Mouse (Mus musculus): ENCODE data around the gene Arfrp1. TPM values are rescaled to one million over a fixed set of nuclear protein-coding genes. Genes with fewer than 3 reads are reported as not detected.

The Arfrp1 gene
- polyA plus RNA-seq, 1 experiment from 2014 or later = 32.1 TPM

DNA sequence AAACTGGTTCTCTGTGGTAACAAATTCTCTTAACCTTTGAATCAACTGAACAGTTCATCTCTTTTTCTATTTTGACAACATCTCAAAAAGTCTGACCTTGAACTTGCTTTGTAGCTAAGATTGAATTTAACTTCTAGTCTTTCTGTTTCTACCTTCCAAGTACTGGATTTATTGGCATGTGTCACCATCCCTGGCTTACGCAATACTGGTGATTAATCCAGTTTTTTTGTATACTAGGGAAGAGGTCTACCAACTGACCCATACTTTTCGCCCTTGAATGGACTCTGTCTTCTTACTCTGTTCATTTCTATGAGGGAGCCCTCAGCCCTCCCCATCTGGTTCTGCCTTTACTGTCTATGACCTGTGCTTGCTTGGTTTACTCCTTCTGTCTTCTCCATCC lies 39.1 kb downstream of the Arfrp1 start:
- Histone ChIP-seq H3K4me3 (ENCODE audit: low read depth, low read length) (no peak overlapping the region), H3K4me1 (replicated peaks; ENCODE audit: control insufficient read depth, insufficient read depth, low read length) (no peaks in the 10 kb centered on the region), H3K9me3 (ENCODE audit: control insufficient read depth) (no peaks in the 10 kb centered on the region), H3K9ac (ENCODE audit: low read depth, low read length) (no peak overlapping the region), H3K27me3 (replicated peaks; ENCODE audit: control insufficient read depth, insufficient read depth, low read length) (no peaks in the 10 kb centered on the region), H3K4me2 (replicated peaks; ENCODE audit: low read depth) (no peak overlapping the region), H3K36me3 (ENCODE audit: control insufficient read depth, insufficient read depth) (peaks cover 70% of the 10 kb centered on the region), H3K27ac (ENCODE audit: low read depth, low read length) (no peak overlapping the region)
- TF ChIP-seq CTCF (IDR thresholded peaks at IDR 0.05; ENCODE audit: low read depth) = no peak
- ATAC-seq = no peak
- WGBS = 97% methylated on average over 2 of the region's 2 CpGs

DNA sequence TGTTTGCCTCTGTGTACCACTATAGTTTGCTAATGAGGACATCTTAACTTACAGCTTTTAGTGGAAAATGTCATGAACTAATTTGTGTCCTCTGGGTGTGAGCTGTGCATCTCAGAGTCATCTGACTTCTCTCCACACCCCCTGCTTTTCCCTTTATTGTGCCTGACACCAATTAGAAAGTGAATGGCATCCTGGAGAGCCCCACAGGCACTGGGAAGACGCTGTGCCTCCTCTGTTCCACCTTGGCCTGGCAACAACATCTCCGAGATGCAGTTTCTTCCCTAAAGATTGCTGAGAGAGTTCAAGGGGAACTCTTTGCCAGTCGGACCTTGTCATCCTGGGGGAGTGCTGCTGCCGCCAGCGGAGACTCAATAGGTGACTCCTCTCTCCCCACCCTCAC lies 43.1 kb downstream of the Arfrp1 start:
- WGBS = 82% methylated on average over 5 of the region's 5 CpGs
- Histone ChIP-seq H3K9me3 (ENCODE audit: control insufficient read depth) (no peaks in the 10 kb centered on the region), H3K27me3 (replicated peaks; ENCODE audit: control insufficient read depth, insufficient read depth, low read length) (no peaks in the 10 kb centered on the region), H3K9ac (ENCODE audit: low read depth, low read length) (no peak overlapping the region), H3K36me3 (ENCODE audit: control insufficient read depth, insufficient read depth) (peaks cover 42% of the 10 kb centered on the region), H3K4me3 (ENCODE audit: low read depth, low read length) (no peak overlapping the region), H3K27ac (ENCODE audit: low read depth, low read length) (no peak overlapping the region), H3K4me1 (replicated peaks; ENCODE audit: control insufficient read depth, insufficient read depth, low read length) (0 out of 2 replicates have a peak, but pooled peaks cover 3% of the 10 kb centered on the region), H3K4me2 (replicated peaks; ENCODE audit: low read depth) (no peak overlapping the region)
- TF ChIP-seq CTCF (IDR thresholded peaks at IDR 0.05; ENCODE audit: low read depth) = no peak
- ATAC-seq = no peak

DNA sequence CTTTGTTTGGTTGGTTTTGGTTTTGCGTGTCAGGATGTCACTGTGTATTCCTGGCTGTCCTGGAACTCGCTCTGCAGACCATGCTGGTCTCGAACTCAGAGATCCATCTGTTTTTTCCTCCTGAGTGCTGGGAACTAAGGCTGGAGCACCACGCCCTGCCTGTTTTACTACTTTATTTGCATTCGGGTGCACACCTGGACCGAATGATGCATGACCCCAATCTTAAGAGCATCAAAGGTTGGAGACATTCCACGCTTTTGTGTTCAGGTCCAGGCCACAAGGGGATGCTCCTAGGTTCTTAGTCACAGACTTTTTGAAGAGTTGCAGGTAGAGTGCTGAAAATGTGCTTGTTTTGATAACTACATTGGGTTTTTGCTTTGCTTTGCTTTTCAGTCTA lies 45.1 kb downstream of the Arfrp1 start:
- H3K9ac ChIP-seq (ENCODE audit: low read depth, low read length) = no peak overlapping the region
- H3K27ac ChIP-seq (ENCODE audit: low read depth, low read length) = no peak overlapping the region
- WGBS = 10% methylated on average over 7 of the region's 7 CpGs
- no peaks in the 10 kb centered on the region for H3K9me3 ChIP-seq (ENCODE audit: control insufficient read depth)
- peaks cover 1% of the 10 kb centered on the region for H3K27me3 ChIP-seq (replicated peaks; ENCODE audit: control insufficient read depth, insufficient read depth, low read length)
- peaks cover 28% of the 10 kb centered on the region; the same call in 1 of the 2 replicates for H3K36me3 ChIP-seq (ENCODE audit: control insufficient read depth, insufficient read depth)
- peak overlapping the region; percentile 71 for H3K4me2 ChIP-seq (replicated peaks; ENCODE audit: low read depth)
- 0 out of 2 replicates have a peak, but pooled peaks cover 3% of the 10 kb centered on the region for H3K4me1 ChIP-seq (replicated peaks; ENCODE audit: control insufficient read depth, insufficient read depth, low read length)
- H3K4me3 ChIP-seq (ENCODE audit: low read depth, low read length) = peak overlapping the region; percentile 47
- 0 out of 2 replicates have a peak, but pooled peaks have one; percentile 8 for TF ChIP-seq CTCF (IDR thresholded peaks at IDR 0.05; ENCODE audit: low read depth)
- 0 out of 2 replicates have a peak, but pooled peaks have one; percentile 6 for ATAC-seq

DNA sequence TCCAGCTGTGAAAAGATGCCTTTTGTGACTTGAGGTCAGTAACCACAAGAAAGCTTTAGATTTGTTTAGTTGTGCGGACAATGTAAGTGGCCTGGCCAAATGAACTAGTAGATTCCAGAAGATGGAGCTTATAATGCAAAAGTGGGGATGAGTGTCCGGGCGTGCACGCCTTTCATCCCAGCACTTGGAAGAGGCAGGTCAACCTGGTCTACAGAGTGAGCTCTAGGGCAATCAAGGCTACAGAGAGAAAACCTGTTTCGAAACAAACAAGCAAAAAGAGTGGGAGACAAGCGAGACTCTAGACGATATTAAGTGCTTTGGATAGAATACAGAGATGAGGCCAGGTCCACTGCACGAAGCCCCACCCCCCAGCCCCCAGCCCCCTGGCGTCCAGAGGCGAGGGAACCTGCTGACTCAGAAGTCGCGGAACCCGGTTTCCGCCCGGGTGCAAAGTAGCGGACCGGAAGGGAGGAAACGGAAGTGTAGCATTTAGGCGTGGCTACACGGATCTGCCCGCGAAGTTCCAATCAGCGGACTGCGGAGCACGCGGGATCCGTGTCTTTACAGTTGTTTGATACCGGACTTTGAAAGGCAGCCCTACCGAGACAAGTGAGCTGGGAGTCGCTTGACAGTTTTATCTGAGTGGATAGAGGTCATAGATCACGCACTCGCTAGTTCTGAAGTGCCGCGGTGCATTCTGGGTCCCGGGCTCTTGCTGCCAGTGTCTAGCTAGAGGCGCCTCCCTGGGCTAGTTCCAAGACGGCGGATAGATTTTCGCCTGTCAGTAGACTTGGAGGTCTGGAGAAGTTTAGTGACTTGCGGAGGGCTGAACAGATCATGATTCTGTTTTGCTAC lies 45.7 kb downstream of the Arfrp1 start, which contains the start of gene Rtel1:
Rtel1 (plus strand) TSS at position 492 of the 855 bp plus-strand sequence.
- peak within 1 kb of the TSS; percentile 71 for H3K4me2 ChIP-seq (replicated peaks; ENCODE audit: low read depth)
- peaks cover 7% of the 10 kb centered on the region for H3K27me3 ChIP-seq (replicated peaks; ENCODE audit: control insufficient read depth, insufficient read depth, low read length)
- ATAC-seq = peak; percentile 91
- H3K9me3 ChIP-seq (ENCODE audit: control insufficient read depth) = no peaks in the 10 kb centered on the region
- WGBS = 6% methylated on average over 40 of the region's 40 CpGs
- peak within 1 kb of the TSS; percentile 47 for H3K4me3 ChIP-seq (ENCODE audit: low read depth, low read length)
- TF ChIP-seq CTCF (IDR thresholded peaks at IDR 0.05; ENCODE audit: low read depth) = peak; percentile 20; the same call in 1 of the 2 replicates
- H3K9ac ChIP-seq (ENCODE audit: low read depth, low read length) = 0 out of 2 replicates have a peak within 1 kb of the TSS, but pooled peaks have one; percentile 19
- H3K27ac ChIP-seq (ENCODE audit: low read depth, low read length) = peak within 1 kb of the TSS; percentile 43; the same call in 1 of the 2 replicates
- H3K4me1 ChIP-seq (replicated peaks; ENCODE audit: control insufficient read depth, insufficient read depth, low read length) = 0 out of 2 replicates have a peak, but pooled peaks cover 3% of the 10 kb centered on the region
- H3K36me3 ChIP-seq (ENCODE audit: control insufficient read depth, insufficient read depth) = peaks cover 22% of the 10 kb centered on the region; the same call in 1 of the 2 replicates

DNA sequence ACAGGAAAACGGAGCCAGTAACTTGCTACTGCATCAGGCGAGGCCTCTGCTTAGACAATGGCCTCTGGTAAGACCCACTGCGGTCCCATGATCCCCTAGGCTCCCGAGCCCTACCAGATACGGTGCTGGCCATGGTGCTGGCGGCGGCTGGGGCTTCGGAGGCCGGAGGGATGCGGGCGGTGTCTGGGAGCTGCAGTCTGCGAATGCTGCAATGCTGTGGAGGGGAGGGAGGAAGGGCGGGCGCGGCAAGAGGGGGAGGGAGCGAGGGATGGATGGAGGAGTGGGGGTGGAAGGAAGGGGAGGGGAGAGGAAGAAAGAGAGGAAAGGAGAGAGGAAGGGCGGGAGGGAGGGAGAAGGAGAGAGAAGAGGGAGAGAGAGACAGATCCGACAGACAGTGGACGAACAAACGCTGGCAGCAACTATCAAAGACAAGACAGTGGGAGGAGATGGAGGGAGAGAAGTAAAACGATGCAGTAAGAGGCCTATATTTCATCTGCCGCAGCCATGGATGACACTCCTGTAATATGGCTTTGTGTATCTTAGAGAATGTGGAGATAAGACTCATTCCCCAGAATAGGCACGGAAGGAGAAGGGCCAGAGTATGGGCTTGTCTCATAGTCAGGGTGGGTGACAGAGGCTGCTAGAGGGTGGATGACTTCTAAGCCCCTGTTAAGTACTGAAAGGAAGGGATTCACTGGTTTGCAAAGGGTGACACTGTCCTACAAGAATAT lies 51.0 kb downstream of the Arfrp1 start, which contains the start of gene Stmn3:
Stmn3 (minus strand) TSS at position 421 of the 731 bp plus-strand sequence.
- ATAC-seq = peak; percentile 38
- H3K4me3 ChIP-seq (ENCODE audit: low read depth, low read length) = no peak within 1 kb of the TSS; the same call in 1 of the 2 replicates
- no peaks in the 10 kb centered on the region for H3K4me1 ChIP-seq (replicated peaks; ENCODE audit: control insufficient read depth, insufficient read depth, low read length)
- TF ChIP-seq CTCF (IDR thresholded peaks at IDR 0.05; ENCODE audit: low read depth) = no peak
- H3K4me2 ChIP-seq (replicated peaks; ENCODE audit: low read depth) = peak within 1 kb of the TSS; percentile 35; the same call in 1 of the 2 replicates
- no peak within 1 kb of the TSS for H3K27ac ChIP-seq (ENCODE audit: low read depth, low read length)
- no peak within 1 kb of the TSS for H3K9ac ChIP-seq (ENCODE audit: low read depth, low read length)
- 4% methylated on average over 23 of the region's 23 CpGs for WGBS
- H3K36me3 ChIP-seq (ENCODE audit: control insufficient read depth, insufficient read depth) = no peaks in the 10 kb centered on the region
- H3K27me3 ChIP-seq (replicated peaks; ENCODE audit: control insufficient read depth, insufficient read depth, low read length) = peaks cover 29% of the 10 kb centered on the region
- no peaks in the 10 kb centered on the region for H3K9me3 ChIP-seq (ENCODE audit: control insufficient read depth)
